Mouse (Mus musculus) lung, postnatal 0 days (tissue): ENCODE data around the gene Lhpp.

ENCODE experiments used
- CTCF ChIP-seq: IDR thresholded peaks from 2 replicates; pipeline ENCODE4 v1.5.1; 2016; ENCODE audit warnings: antibody characterized with exemption, mild to moderate bottlenecking
- EP300 ChIP-seq: IDR thresholded peaks from 2 replicates; pipeline ENCODE4 v1.6.1; 2016; ENCODE audit warnings: antibody characterized with exemption, mild to moderate bottlenecking, control low read depth

GRCm38 (mm10) chr7:132690716-132691472, 80.5 kb downstream of the Lhpp start:
- TF ChIP-seq CTCF (no peak), EP300 (no peak)
